Mouse (Mus musculus) C2C12 (cell line): ENCODE results near the gene Pced1b. TPM values are rescaled to one million over a fixed set of nuclear protein-coding genes. Genes with fewer than 3 reads are reported as not detected.

Experiments used
- H3K27me3 ChIP-seq: one replicate; pipeline ENCODE4 v1.6.1; 2011; ENCODE audit not compliant: control insufficient read depth, insufficient read depth, insufficient read length
- H3K36me3 ChIP-seq: one replicate; pipeline ENCODE4 v1.6.1; 2011; ENCODE audit not compliant: control insufficient read depth, insufficient read depth
- H3K4me3 ChIP-seq: one replicate; pipeline ENCODE4 v1.5.1; 2011; ENCODE audit warnings: mild to moderate bottlenecking, control low read depth; ENCODE audit not compliant: poor library complexity, insufficient read depth, severe bottlenecking
- H3K79me2 ChIP-seq: one replicate; pipeline ENCODE4 v1.6.1; 2011; ENCODE audit not compliant: control insufficient read depth, insufficient read depth
- H3K79me3 ChIP-seq: one replicate; pipeline ENCODE4 v1.6.1; 2011; ENCODE audit warnings: low read depth, control low read depth
- H3ac ChIP-seq: one replicate; pipeline ENCODE3; 2011; ENCODE audit warnings: low read depth; ENCODE audit not compliant: control insufficient read depth, insufficient read length
- CEBPB ChIP-seq: IDR thresholded peaks from one replicate; pipeline ENCODE4 v1.6.1; 2011; ENCODE audit warnings: low read depth, mild to moderate bottlenecking, control low read depth, moderate library complexity
- CTCF ChIP-seq: IDR thresholded peaks from one replicate; pipeline ENCODE4 v1.5.1; 2011; ENCODE audit not compliant: control insufficient read depth, insufficient read depth, insufficient read length
- FOSL1 ChIP-seq: IDR thresholded peaks from one replicate; pipeline ENCODE4 v1.8.0; 2011; ENCODE audit warnings: mild to moderate bottlenecking, low read length; ENCODE audit not compliant: poor library complexity, insufficient read depth, severe bottlenecking
- MAX ChIP-seq: IDR thresholded peaks from one replicate; pipeline ENCODE4 v1.6.1; 2011; ENCODE audit warnings: mild to moderate bottlenecking, control low read depth
- MYOD1 ChIP-seq: IDR thresholded peaks from one replicate; pipeline ENCODE4 v1.6.1; 2011; ENCODE audit warnings: low read depth; ENCODE audit not compliant: control insufficient read depth, insufficient read length
- MYOG ChIP-seq: IDR thresholded peaks from one replicate; pipeline ENCODE4 v1.6.1; 2011; ENCODE audit not compliant: control insufficient read depth, insufficient read length; ENCODE audit errors: extremely low read depth
- USF1 ChIP-seq: IDR thresholded peaks from one replicate; pipeline ENCODE4 v1.6.1; 2011; ENCODE audit warnings: low read depth, mild to moderate bottlenecking, control low read depth, moderate library complexity
- polyA plus RNA-seq: library from polyadenylated mRNA; unstranded; fragments of >200 nt; fragmentation: generic; extraction: Trizol; gene quantifications from one replicate; pipeline ENCODE4 v1.2.1, GENCODE M21; 2012; ENCODE audit warnings: missing spikeins

Gene Pced1b
- polyA plus RNA-seq, 1 experiment, result 0.32 TPM

DNA sequence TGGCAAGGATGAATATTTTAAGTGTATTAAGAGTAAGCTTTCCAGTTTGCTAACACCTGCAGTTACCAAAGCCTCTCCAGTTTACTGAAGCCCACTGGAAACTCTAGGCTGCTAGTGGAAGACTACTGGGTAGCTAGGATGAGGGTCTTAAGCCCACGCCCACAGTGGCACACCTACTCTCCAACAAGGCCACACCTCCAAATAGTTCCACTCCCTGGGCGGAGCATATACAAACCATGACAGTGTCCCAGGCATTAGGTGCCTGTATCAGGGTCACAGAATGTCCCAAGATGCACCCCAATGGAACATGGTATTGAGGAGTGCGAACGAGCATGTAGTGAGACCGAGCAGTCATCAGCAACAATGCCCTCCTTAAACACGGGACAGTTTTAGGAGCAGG lies 140.9 kb downstream of the Pced1b start:
- no peaks in the 10 kb centered on the region for H3K79me2 ChIP-seq
- H3K4me3 ChIP-seq, result no peak overlapping the region
- TF ChIP-seq MYOD1 (no peak), MAX (no peak), CTCF (no peak), FOSL1 (no peak), MYOG (no peak), USF1 (no peak)
- no peaks in the 10 kb centered on the region for H3K79me3 ChIP-seq
- H3K27me3 ChIP-seq, result no peaks in the 10 kb centered on the region
- H3ac ChIP-seq, result no peak overlapping the region
- no peaks in the 10 kb centered on the region for H3K36me3 ChIP-seq

- Histone ChIP-seq H3K4me3 (no peak overlapping the region), H3ac (no peak overlapping the region), H3K36me3 (no peaks in the 10 kb centered on the region), H3K79me3 (no peaks in the 10 kb centered on the region), H3K27me3 (no peaks in the 10 kb centered on the region), H3K79me2 (no peaks in the 10 kb centered on the region)
- TF ChIP-seq MYOG (no peak), USF1 (no peak), MYOD1 (no peak), FOSL1 (no peak), CEBPB (no peak), CTCF (no peak), MAX (no peak)
Observed at GRCm38 (mm10) chr15:97389577-97389976, 142.7 kb downstream of the Pced1b start.

GRCm38 (mm10) chr15:97390778-97391177 lies 143.9 kb downstream of the Pced1b start:
- H3K36me3 ChIP-seq, result no peaks in the 10 kb centered on the region
- H3K79me3 ChIP-seq, result no peaks in the 10 kb centered on the region
- no peaks in the 10 kb centered on the region for H3K27me3 ChIP-seq
- no peak overlapping the region for H3ac ChIP-seq
- TF ChIP-seq CEBPB (no peak), FOSL1 (no peak), CTCF (no peak), MYOG (no peak), USF1 (no peak), MAX (no peak), MYOD1 (no peak)
- H3K79me2 ChIP-seq, result no peaks in the 10 kb centered on the region
- H3K4me3 ChIP-seq, result no peak overlapping the region

GRCm38 (mm10) chr15:97391436-97391835 lies 144.5 kb downstream of the Pced1b start:
- TF ChIP-seq CTCF, result no peak
- TF ChIP-seq FOSL1, result no peak
- TF ChIP-seq CEBPB, result no peak
- no peak for TF ChIP-seq USF1
- no peak for TF ChIP-seq MYOG
- TF ChIP-seq MYOD1, result no peak
- TF ChIP-seq MAX, result no peak
- no peaks in the 10 kb centered on the region for H3K27me3 ChIP-seq
- H3K36me3 ChIP-seq, result no peaks in the 10 kb centered on the region
- no peaks in the 10 kb centered on the region for H3K79me2 ChIP-seq
- no peak overlapping the region for H3K4me3 ChIP-seq
- no peaks in the 10 kb centered on the region for H3K79me3 ChIP-seq
- no peak overlapping the region for H3ac ChIP-seq

- no peaks in the 10 kb centered on the region for H3K36me3 ChIP-seq
- no peak overlapping the region for H3K4me3 ChIP-seq
- TF ChIP-seq USF1, result no peak
- no peak for TF ChIP-seq MYOD1
- TF ChIP-seq MAX, result no peak
- TF ChIP-seq CEBPB, result no peak
- TF ChIP-seq FOSL1, result no peak
- TF ChIP-seq MYOG, result no peak
- TF ChIP-seq CTCF, result no peak
- H3K79me3 ChIP-seq, result no peaks in the 10 kb centered on the region
- H3K79me2 ChIP-seq, result no peaks in the 10 kb centered on the region
- no peaks in the 10 kb centered on the region for H3K27me3 ChIP-seq
- no peak overlapping the region for H3ac ChIP-seq
Observed at GRCm38 (mm10) chr15:97394561-97394960, 147.7 kb downstream of the Pced1b start.

- Histone ChIP-seq H3K27me3 (no peaks in the 10 kb centered on the region), H3K79me3 (no peaks in the 10 kb centered on the region), H3ac (no peak overlapping the region), H3K79me2 (no peaks in the 10 kb centered on the region), H3K36me3 (no peaks in the 10 kb centered on the region), H3K4me3 (no peak overlapping the region)
- TF ChIP-seq USF1 (no peak), CTCF (no peak), FOSL1 (no peak), CEBPB (no peak)
Observed at GRCm38 (mm10) chr15:97396586-97397299, 149.8 kb downstream of the Pced1b start.
